Mouse (Mus musculus): Measurements from ENCODE around the gene Gm21970.

Gene Gm21970

GRCm38 (mm10) chr16:91461066-91461638 lies 69.6 kb downstream of the Gm21970 start:
- no peak for DNase-seq (ENCODE audit: extremely low read depth, insufficient read length, low spot score)

- no peak for DNase-seq (ENCODE audit: extremely low read depth, insufficient read length, low spot score)
Measured at GRCm38 (mm10) chr16:91461773-91462181, 70.3 kb downstream of the Gm21970 start.

- DNase-seq (ENCODE audit: extremely low read depth, insufficient read length, low spot score) = no peak
Measured at GRCm38 (mm10) chr16:91462644-91463043, 71.1 kb downstream of the Gm21970 start.

- no peak for DNase-seq (ENCODE audit: extremely low read depth, insufficient read length, low spot score)
Measured at GRCm38 (mm10) chr16:91463400-91463799, 71.9 kb downstream of the Gm21970 start.

GRCm38 (mm10) chr16:91463836-91464400 lies 72.4 kb downstream of the Gm21970 start:
- DNase-seq (ENCODE audit: extremely low read depth, insufficient read length, low spot score) = no peak

- no peak for DNase-seq (ENCODE audit: extremely low read depth, insufficient read length, low spot score)
Measured at GRCm38 (mm10) chr16:91464594-91465504, 73.3 kb downstream of the Gm21970 start.

GRCm38 (mm10) chr16:91465505-91466240 lies 74.2 kb downstream of the Gm21970 start:
- DNase-seq (ENCODE audit: extremely low read depth, insufficient read length, low spot score) = no peak

GRCm38 (mm10) chr16:91466566-91466965 lies 75.0 kb downstream of the Gm21970 start:
- no peak for DNase-seq (ENCODE audit: extremely low read depth, insufficient read length, low spot score)
